In the genomic region with DNA sequence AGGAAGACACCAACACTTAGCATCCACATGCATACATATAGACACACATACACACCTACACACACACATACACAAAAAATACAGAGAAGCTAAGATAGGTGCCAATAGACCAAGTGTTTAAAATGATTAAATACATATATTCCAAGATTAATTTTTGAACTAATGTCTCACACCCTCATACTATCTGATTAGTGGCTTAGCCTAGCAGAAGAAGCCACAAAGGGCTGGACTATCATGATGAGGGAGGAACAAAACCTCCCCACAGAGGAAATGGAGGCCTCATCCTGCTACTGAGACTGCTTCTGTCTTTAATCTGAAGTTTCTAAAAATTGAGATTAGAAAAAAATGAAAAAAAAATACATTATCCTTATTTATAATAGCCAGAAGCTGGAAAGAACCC, we compare ENCODE assay signal across 27 mouse cellular contexts.
"Had no signal": no experiment of that assay in that cellular context is flagged by ENCODE, and none has a peak within 500 bp of the region (broad histone marks: within the 10 kb centered on the region; RNA-seq: fewer than 3 reads in every experiment).

No protein-coding gene starts in this region.

- H3K4me1 ChIP-seq: embryonic facial prominence, embryonic 10.5 days; embryonic facial prominence, embryonic 12.5 days; embryonic facial prominence, embryonic 13.5 days had no signal

- H3K4me3 ChIP-seq: embryonic facial prominence, embryonic 10.5 days; embryonic facial prominence, embryonic 12.5 days; embryonic facial prominence, embryonic 13.5 days; embryonic facial prominence, embryonic 15.5 days; erythroblast, embryonic 14.5 days; forebrain, embryonic 10.5 days; forebrain, embryonic 12.5 days; forebrain, embryonic 13.5 days; forebrain, embryonic 15.5 days; gastrocnemius, adult 2 months; heart, adult 2 months had no signal

- H3K9ac ChIP-seq: embryonic facial prominence, embryonic 12.5 days; embryonic facial prominence, embryonic 13.5 days; embryonic facial prominence, embryonic 15.5 days; forebrain, embryonic 12.5 days; forebrain, embryonic 13.5 days; forebrain, embryonic 15.5 days; forebrain, postnatal 0 days had no signal

- H3K27me3 ChIP-seq: embryonic facial prominence, embryonic 12.5 days; embryonic facial prominence, embryonic 13.5 days; embryonic facial prominence, embryonic 15.5 days; forebrain, embryonic 12.5 days; forebrain, embryonic 13.5 days; forebrain, embryonic 15.5 days had no signal

- H3K4me2 ChIP-seq: embryonic facial prominence, embryonic 12.5 days; embryonic facial prominence, embryonic 13.5 days; embryonic facial prominence, embryonic 15.5 days; forebrain, embryonic 12.5 days; forebrain, embryonic 13.5 days; forebrain, embryonic 15.5 days had no signal

- DNase-seq: cerebellum, adult 8-10 months; cerebellum, adult 9-10 months; cerebellum, adult 9-11 months; cerebellum, postnatal 10 days; cerebellum, postnatal 14 days; cerebellum, postnatal 25 days; cerebellum, postnatal 36 days; embryo, embryonic 11 days; forebrain, postnatal 0 days; gastrocnemius, adult 2 months; gastrocnemius, postnatal 10 days; gastrocnemius, postnatal 14 days; gastrocnemius, postnatal 25 days; gastrocnemius, postnatal 36 days; heart, adult 18-20 months; heart, adult 2 months had no signal

- H3K36me3 ChIP-seq: embryonic facial prominence, embryonic 10.5 days; embryonic facial prominence, embryonic 12.5 days; embryonic facial prominence, embryonic 13.5 days; embryonic facial prominence, embryonic 15.5 days; forebrain, embryonic 10.5 days; forebrain, embryonic 12.5 days; forebrain, embryonic 15.5 days had no signal

- ATAC-seq: forebrain, embryonic 13.5 days; forebrain, embryonic 14.5 days; forebrain, embryonic 15.5 days; forebrain, embryonic 16.5 days; forebrain, postnatal 0 days had no signal

- H3K27ac ChIP-seq: embryonic facial prominence, embryonic 10.5 days; embryonic facial prominence, embryonic 12.5 days; embryonic facial prominence, embryonic 13.5 days; embryonic facial prominence, embryonic 15.5 days; forebrain, embryonic 10.5 days; forebrain, embryonic 12.5 days; forebrain, embryonic 13.5 days; forebrain, embryonic 15.5 days; gastrocnemius, adult 2 months; heart, adult 2 months had no signal

- H3K9me3 ChIP-seq: embryonic facial prominence, embryonic 10.5 days; embryonic facial prominence, embryonic 12.5 days; embryonic facial prominence, embryonic 13.5 days; embryonic facial prominence, embryonic 15.5 days; forebrain, embryonic 10.5 days; forebrain, embryonic 12.5 days; forebrain, embryonic 13.5 days; forebrain, embryonic 15.5 days had no signal
